Mouse (Mus musculus) stomach, embryonic 16.5 days (tissue): ENCODE data around the gene Stk10. TPM values are rescaled to one million over a fixed set of nuclear protein-coding genes. Genes with fewer than 3 reads are reported as not detected.

Experiments
- ATAC-seq: fragments of 200-750 bp; cut with Nextera tagmentation; 2 replicates; pipeline ENCODE4 v1.8.0; 2017; ENCODE audit warnings: moderate number of reproducible peaks, moderate TSS enrichment; ENCODE audit not compliant: insufficient read depth, low FRiP score
- H3K27ac ChIP-seq: fragments of 300-500 bp; sonication (generic); 2 replicates; pipeline ENCODE4 v1.5.1; 2014; ENCODE audit warnings: low read length
- H3K27me3 ChIP-seq: fragments of 300-500 bp; sonication (generic); 2 replicates; pipeline ENCODE4 v1.6.1; 2014; ENCODE audit warnings: low read length, control low read depth, mixed read lengths; ENCODE audit not compliant: control insufficient read depth, insufficient read depth
- H3K36me3 ChIP-seq: fragments of 300-500 bp; sonication (generic); 2 replicates; pipeline ENCODE4 v1.6.1; 2014; ENCODE audit warnings: low read length; ENCODE audit not compliant: control insufficient read depth, insufficient read depth
- H3K4me1 ChIP-seq: fragments of 300-500 bp; sonication (generic); 2 replicates; pipeline ENCODE4 v1.6.1; 2014; ENCODE audit warnings: low read length, control low read depth, mixed read lengths; ENCODE audit not compliant: control insufficient read depth, insufficient read depth
- H3K4me2 ChIP-seq: fragments of 300-500 bp; sonication (generic); 2 replicates; pipeline ENCODE4 v1.6.1; 2014; ENCODE audit warnings: low read depth, low read length, mixed read lengths
- H3K4me3 ChIP-seq: fragments of 300-500 bp; sonication (generic); replicated peaks from 2 replicates; pipeline ENCODE4 v1.5.1; 2014; ENCODE audit warnings: mild to moderate bottlenecking, low read length
- H3K9ac ChIP-seq: fragments of 300-500 bp; sonication (generic); 2 replicates; pipeline ENCODE4 v1.6.1; 2014; ENCODE audit warnings: low read length
- H3K9me3 ChIP-seq: fragments of 300-500 bp; sonication (generic); replicated peaks from 2 replicates; pipeline ENCODE4 v1.6.1; 2016; ENCODE audit warnings: low read length, control low read depth; ENCODE audit not compliant: control insufficient read depth
- WGBS: fragments of 180-500 bp; shearing (Covaris S2); extraction: QIAGEN DNeasy Blood & Tissue Kit; methylation state at CpG from one replicate; pipeline ENCODE4 v1.1.7; 2014; 5-methylcytosine and 5-hydroxymethylcytosine counted together
- polyA plus RNA-seq: library from polyadenylated mRNA; unstranded; fragments of >200 nt; fragmentation: Nextera tagmentation; extraction: Ambion mirVana; gene quantifications from 2 replicates; pipeline ENCODE4 v1.2.1, GENCODE M21; 2015

Stk10 gene
- polyA plus RNA-seq, 1 experiment from 2014 or later, result 4.2 TPM

- no peaks in the 10 kb centered on the region for H3K36me3 ChIP-seq
- H3K4me2 ChIP-seq, result no peak overlapping the region
- peaks cover 45% of the 10 kb centered on the region for H3K4me1 ChIP-seq
- H3K4me3 ChIP-seq, result no peak overlapping the region
- H3K9ac ChIP-seq, result no peak overlapping the region
- no peak for ATAC-seq
- no peak overlapping the region for H3K27ac ChIP-seq
- H3K9me3 ChIP-seq, result no peaks in the 10 kb centered on the region
- no peaks in the 10 kb centered on the region for H3K27me3 ChIP-seq
- WGBS, result 55% methylated on average over 13 of the region's 13 CpGs
These were observed 19.4 kb downstream of the Stk10 start for GRCm38 (mm10) chr11:32552401-32553090.

GRCm38 (mm10) chr11:32553311-32554140, 20.4 kb downstream of the Stk10 start:
- peaks cover 45% of the 10 kb centered on the region for H3K4me1 ChIP-seq
- H3K4me3 ChIP-seq, result no peak overlapping the region
- no peak overlapping the region for H3K27ac ChIP-seq
- H3K4me2 ChIP-seq, result no peak overlapping the region
- no peak for ATAC-seq
- no peak overlapping the region for H3K9ac ChIP-seq
- no peaks in the 10 kb centered on the region for H3K36me3 ChIP-seq
- H3K9me3 ChIP-seq, result no peaks in the 10 kb centered on the region
- H3K27me3 ChIP-seq, result no peaks in the 10 kb centered on the region
- WGBS, result 54% methylated on average over 14 of the region's 14 CpGs

DNA sequence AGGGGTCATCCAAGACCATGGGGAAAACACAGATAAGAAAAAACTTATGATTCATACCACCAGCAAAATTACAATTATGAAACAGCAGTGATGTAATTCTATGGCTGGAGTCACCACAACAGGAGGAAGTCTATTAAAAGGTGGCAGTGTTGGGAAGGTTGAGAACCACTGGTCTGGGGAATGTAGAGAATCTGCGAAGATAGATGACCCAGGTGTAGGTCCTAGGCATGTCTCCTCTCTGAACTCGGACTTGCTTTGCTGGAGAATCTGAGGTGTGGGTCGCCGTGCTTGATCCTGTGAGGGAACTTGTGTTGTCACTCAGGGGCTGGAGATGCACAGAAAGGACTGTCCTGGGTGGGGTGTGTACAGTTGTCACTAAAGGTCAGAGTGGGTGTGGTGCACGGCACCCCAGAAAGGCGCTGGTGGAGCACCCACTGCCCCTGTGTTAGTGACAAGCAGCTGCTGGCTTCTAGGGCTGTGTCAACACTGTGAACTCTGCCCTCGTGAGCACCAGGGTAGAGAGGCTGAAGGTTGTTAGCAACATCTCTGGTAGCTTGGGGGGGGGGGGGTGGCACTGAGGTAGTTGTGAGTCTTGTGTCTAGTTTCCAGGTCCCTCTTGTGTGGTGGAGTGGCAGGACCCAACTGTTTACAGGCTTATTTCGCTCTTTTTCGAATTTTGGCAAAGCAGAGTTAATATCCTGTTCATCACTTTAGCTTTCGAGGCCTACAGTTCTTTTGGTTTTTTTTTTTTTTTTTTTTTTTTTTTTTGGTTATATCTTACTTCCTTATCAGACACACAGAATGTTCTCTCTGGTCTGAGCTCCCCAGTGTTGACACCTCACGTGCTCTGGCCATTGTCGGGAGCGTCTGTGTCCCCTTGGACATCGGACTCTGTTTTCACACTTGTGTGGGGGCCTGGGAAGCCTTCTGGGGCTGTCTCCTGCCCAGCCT, 21.3 kb downstream of the Stk10 start:
- Histone ChIP-seq H3K4me1 (peaks cover 41% of the 10 kb centered on the region), H3K4me3 (no peak overlapping the region), H3K9ac (no peak overlapping the region), H3K4me2 (no peak overlapping the region), H3K27me3 (no peaks in the 10 kb centered on the region), H3K27ac (no peak overlapping the region), H3K9me3 (no peaks in the 10 kb centered on the region), H3K36me3 (no peaks in the 10 kb centered on the region)
- ATAC-seq, result no peak
- 75% methylated on average over 14 of the region's 14 CpGs for WGBS

DNA sequence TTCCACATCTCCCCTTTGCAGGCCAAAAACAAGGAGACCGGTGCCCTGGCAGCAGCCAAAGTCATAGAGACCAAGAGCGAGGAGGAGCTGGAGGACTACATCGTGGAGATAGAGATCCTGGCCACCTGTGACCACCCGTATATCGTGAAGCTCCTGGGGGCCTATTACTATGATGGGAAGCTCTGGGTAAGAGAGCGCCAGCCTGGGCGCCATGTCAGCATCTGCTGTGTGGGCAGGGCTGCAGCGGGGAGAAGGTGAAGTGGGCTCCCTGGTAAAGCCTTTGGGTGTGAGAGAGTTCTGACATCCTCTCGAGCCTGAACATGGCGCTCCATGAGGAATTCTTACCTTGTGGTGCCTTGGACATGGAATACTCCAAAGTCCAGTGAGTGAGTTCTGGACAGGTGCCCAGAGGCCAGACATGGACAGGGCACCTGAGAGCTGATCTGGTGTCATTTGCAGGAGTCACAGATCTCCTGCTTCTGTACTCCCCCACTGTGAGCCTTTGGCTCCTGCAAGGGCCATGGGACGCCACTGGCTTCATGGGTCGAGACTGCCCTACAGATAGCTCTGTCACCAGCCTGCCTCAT, 22.1 kb downstream of the Stk10 start:
- no peak overlapping the region for H3K4me2 ChIP-seq
- H3K4me1 ChIP-seq, result peaks cover 41% of the 10 kb centered on the region
- no peak overlapping the region for H3K27ac ChIP-seq
- WGBS, result 92% methylated on average over 12 of the region's 12 CpGs
- no peaks in the 10 kb centered on the region for H3K36me3 ChIP-seq
- no peaks in the 10 kb centered on the region for H3K9me3 ChIP-seq
- no peak overlapping the region for H3K4me3 ChIP-seq
- no peak for ATAC-seq
- H3K9ac ChIP-seq, result no peak overlapping the region
- no peaks in the 10 kb centered on the region for H3K27me3 ChIP-seq

GRCm38 (mm10) chr11:32556333-32556990, 23.4 kb downstream of the Stk10 start:
- Histone ChIP-seq H3K36me3 (no peaks in the 10 kb centered on the region), H3K4me3 (no peak overlapping the region), H3K4me1 (peaks cover 30% of the 10 kb centered on the region), H3K9me3 (no peaks in the 10 kb centered on the region), H3K27me3 (no peaks in the 10 kb centered on the region), H3K9ac (no peak overlapping the region), H3K4me2 (no peak overlapping the region), H3K27ac (no peak overlapping the region)
- no peak for ATAC-seq
- WGBS, result 79% methylated on average over 10 of the region's 10 CpGs

DNA sequence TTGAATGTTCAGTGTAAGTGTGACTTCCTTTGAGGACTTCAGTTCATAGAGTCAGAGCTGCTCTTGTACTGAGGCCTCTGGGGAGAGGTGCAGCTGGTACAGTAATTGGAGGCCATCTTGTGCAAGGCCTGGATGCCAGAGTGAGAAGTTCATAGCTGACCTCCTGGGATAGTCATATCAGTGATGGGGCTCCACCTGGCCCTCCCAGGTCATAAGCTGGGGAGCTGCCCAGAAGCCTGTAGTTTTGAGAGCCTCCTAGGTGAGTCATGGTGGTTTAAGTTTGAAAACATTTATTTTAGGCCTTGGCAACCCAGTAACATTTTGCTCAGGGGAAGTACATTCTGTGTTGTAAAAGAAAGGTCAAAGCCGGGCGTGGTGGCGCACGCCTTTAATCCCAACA, 24.9 kb downstream of the Stk10 start:
- Histone ChIP-seq H3K27ac (no peak overlapping the region), H3K36me3 (no peaks in the 10 kb centered on the region), H3K4me2 (no peak overlapping the region), H3K4me1 (peaks cover 15% of the 10 kb centered on the region), H3K9ac (no peak overlapping the region), H3K27me3 (no peaks in the 10 kb centered on the region), H3K9me3 (no peaks in the 10 kb centered on the region), H3K4me3 (no peak overlapping the region)
- ATAC-seq, result no peak
- WGBS, result 88% methylated on average over 4 of the region's 4 CpGs

GRCm38 (mm10) chr11:32558677-32559076, 25.6 kb downstream of the Stk10 start:
- H3K27me3 ChIP-seq, result no peaks in the 10 kb centered on the region
- no peak overlapping the region for H3K9ac ChIP-seq
- H3K4me1 ChIP-seq, result peaks cover 8% of the 10 kb centered on the region; the same call in 1 of the 2 replicates
- peak; percentile 12; the same call in 1 of the 2 replicates for ATAC-seq
- H3K36me3 ChIP-seq, result no peaks in the 10 kb centered on the region
- no peak overlapping the region for H3K4me3 ChIP-seq
- H3K4me2 ChIP-seq, result no peak overlapping the region
- WGBS, result 22% methylated on average over 8 of the region's 8 CpGs
- H3K9me3 ChIP-seq, result no peaks in the 10 kb centered on the region
- no peak overlapping the region for H3K27ac ChIP-seq

- Histone ChIP-seq H3K9me3 (no peaks in the 10 kb centered on the region), H3K4me2 (no peak overlapping the region), H3K9ac (no peak overlapping the region), H3K4me3 (no peak overlapping the region), H3K36me3 (no peaks in the 10 kb centered on the region), H3K27ac (no peak overlapping the region), H3K27me3 (no peaks in the 10 kb centered on the region), H3K4me1 (peaks cover 5% of the 10 kb centered on the region; the same call in 1 of the 2 replicates)
- ATAC-seq, result no peak
- 86% methylated on average over 12 of the region's 12 CpGs for WGBS
These were observed 27.1 kb downstream of the Stk10 start for GRCm38 (mm10) chr11:32560015-32560770.
